Mouse (Mus musculus) bone marrow, adult 2 months (tissue): Measurements from ENCODE around the gene Cfap77.

ENCODE experiments used
- CTCF ChIP-seq: fragments of 200-500 bp; IDR thresholded peaks from 2 replicates; pipeline ENCODE4 v1.5.1; 2011; ENCODE audit warnings: low read length, control low read depth; ENCODE audit not compliant: control insufficient read depth, insufficient read depth
- POLR2A ChIP-seq: fragments of 200-500 bp; IDR thresholded peaks from 2 replicates; pipeline ENCODE4 v1.6.1; 2011; ENCODE audit warnings: low read depth, mild to moderate bottlenecking, control low read depth, low read length, borderline replicate concordance; ENCODE audit not compliant: control insufficient read depth

DNA sequence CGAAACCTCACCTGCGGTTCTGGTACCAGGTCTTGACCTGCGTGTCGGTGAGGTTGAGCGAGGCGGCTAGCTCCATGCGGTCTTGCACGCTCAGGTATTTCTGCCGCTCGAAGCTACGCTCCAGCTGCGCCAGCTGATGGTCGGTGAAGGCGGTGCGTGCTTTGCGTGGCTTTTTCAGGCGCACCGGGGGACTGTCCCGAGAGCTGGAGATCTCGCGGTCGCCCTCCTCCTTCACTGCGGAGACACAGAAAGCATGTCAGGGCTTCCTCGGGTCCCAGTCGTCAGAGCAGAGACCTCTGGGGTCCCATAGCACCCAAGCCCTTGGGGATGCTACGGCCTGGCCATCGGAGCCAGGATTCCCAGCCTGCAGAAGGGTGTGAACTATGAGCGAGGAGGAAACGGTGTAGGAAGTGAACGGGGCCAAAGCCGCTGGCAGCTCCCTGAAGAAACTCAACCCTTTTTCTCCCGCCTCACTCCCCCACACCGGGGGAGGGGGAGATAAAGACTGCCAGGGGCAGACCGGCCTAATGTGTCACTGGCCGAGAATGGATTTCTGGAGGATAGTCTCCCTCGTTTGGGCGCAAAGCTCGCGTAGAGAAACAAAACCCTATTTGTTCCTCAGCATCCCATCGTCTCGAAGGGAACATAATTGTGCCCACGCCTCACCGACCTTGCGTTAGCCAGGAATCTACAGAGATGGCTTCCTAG lies 143.4 kb downstream of the Cfap77 start:
- TF ChIP-seq CTCF: no peak
- no peak for TF ChIP-seq POLR2A
